Mouse (Mus musculus) liver, adult 2 months (tissue): ENCODE data around the gene Cic. TPM values are rescaled to one million over a fixed set of nuclear protein-coding genes. Genes with fewer than 3 reads are reported as not detected.
A peak's percentile ranks its signal among the peaks of the same experiment; 100 is the strongest.
"Not testable (repeated sequence)": the region's sequence is repeated elsewhere in the genome, so short reads cannot be mapped to it uniquely, and the experiment has no call there.

ENCODE experiments used
- DNase-seq: peaks from one replicate; pipeline ENCODE4 v3.0.0-alpha.2; 2011; ENCODE audit warnings: low read depth, low spot score; ENCODE audit errors: extremely low read depth
- H3K27ac ChIP-seq: fragments of 200-500 bp; replicated peaks from 2 replicates; pipeline ENCODE4 v1.5.1; 2012; ENCODE audit warnings: low read depth, mild to moderate bottlenecking, control low read depth, inconsistent platforms, low read length; ENCODE audit not compliant: insufficient read depth
- H3K27me3 ChIP-seq: fragments of 200-500 bp; 2 replicates; pipeline ENCODE4 v1.6.1; 2012; ENCODE audit warnings: mild to moderate bottlenecking, moderate library complexity, low read length, inconsistent platforms; ENCODE audit not compliant: control insufficient read depth, insufficient read depth
- H3K36me3 ChIP-seq: fragments of 200-500 bp; 2 replicates; pipeline ENCODE4 v1.6.1; 2012; ENCODE audit warnings: low read length, inconsistent platforms; ENCODE audit not compliant: control insufficient read depth, insufficient read depth
- H3K4me1 ChIP-seq: fragments of 200-500 bp; 2 replicates; pipeline ENCODE4 v1.6.1; 2011; ENCODE audit warnings: low read length; ENCODE audit not compliant: control insufficient read depth, insufficient read depth
- H3K4me3 ChIP-seq: fragments of 200-500 bp; 2 replicates; pipeline ENCODE4 v1.5.1; 2011; ENCODE audit warnings: low read depth, mild to moderate bottlenecking, control low read depth, low read length, moderate library complexity; ENCODE audit not compliant: insufficient read depth
- H3K79me2 ChIP-seq: fragments of 200-500 bp; 2 replicates; pipeline ENCODE4 v1.6.1; 2012; ENCODE audit warnings: inconsistent platforms, mild to moderate bottlenecking, low read length, moderate library complexity; ENCODE audit not compliant: control insufficient read depth, insufficient read depth
- H3K9ac ChIP-seq: fragments of 200-500 bp; 2 replicates; pipeline ENCODE4 v1.6.1; 2012; ENCODE audit warnings: low read depth, mild to moderate bottlenecking, control low read depth, inconsistent platforms, low read length
- CTCF ChIP-seq: fragments of 200-500 bp; IDR thresholded peaks from 2 replicates; pipeline ENCODE4 v1.5.1; 2011; ENCODE audit warnings: low read depth, low read length, control low read depth
- POLR2A ChIP-seq: fragments of 200-500 bp; IDR thresholded peaks from 2 replicates; pipeline ENCODE4 v1.6.1; 2011; ENCODE audit warnings: low read length, control low read depth; ENCODE audit not compliant: insufficient read depth; ENCODE audit errors: extremely low read depth
- WGBS: fragments of 180-500 bp; shearing (Covaris S2); methylation state at CpG from one replicate; pipeline ENCODE4 v1.1.7; 2018; 5-methylcytosine and 5-hydroxymethylcytosine counted together
- polyA plus RNA-seq: library from polyadenylated mRNA; depleted of rRNA; stranded (reverse); fragments of >200 nt; gene quantifications from 2 replicates; pipeline ENCODE4 v1.2.3, GENCODE M21; 2012
- total RNA-seq: library from RNA; depleted of rRNA; stranded (reverse); fragments of >200 nt; gene quantifications from 2 replicates; pipeline ENCODE4 v1.2.3, GENCODE M21; 2014

Cic gene
- total and polyA plus RNA-seq, 2 experiments = 5.3 to 23.3 TPM

DNA sequence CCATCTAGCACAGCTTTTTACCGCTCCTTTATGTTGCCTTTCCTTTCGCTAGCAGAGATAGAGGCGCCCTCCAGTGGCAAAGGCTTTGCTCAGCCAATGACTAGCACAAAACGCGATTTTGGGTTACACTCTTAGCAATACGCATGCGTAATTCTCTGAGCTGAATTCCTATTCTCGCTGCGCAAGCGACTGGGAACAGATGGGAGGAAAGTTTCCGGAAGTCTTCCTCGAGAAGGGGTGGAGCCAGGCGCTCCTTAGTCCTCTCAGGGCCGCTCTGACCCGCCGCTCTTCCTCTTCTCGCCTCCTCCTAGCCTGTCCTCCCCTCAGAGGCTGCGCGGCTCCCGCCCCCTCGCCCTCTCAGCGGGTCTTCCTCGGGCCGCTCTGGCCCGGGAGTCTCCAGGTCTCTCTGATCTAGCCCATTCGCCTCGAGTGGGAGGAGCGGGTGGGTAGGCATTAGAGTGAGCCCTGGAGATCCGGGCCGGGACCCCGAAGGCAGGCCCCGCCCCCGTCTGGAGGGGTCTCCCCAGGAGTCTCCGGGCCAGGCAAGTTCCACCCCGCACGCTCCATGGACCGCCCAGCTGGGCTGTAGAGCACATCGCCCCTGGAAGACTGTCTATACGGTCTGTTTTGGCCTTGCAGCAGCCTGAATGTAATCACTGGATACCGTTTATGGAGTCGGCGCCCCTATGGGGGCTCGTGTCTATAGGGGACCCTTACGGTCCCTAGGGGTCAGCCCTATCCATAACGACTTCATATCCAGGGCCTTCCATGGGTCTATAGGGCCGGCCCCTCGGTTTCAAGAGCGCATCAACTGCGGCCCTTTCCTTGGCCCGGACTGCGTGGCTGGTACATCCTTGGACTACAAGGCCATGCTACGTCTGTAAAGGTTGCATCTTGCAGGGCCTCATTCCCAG, 49.3 kb downstream of the Cic start, which contains the start of gene Megf8:
Gene Megf8, plus strand, starts transcription at position 633 of the 914 bp plus-strand sequence.
- TF ChIP-seq POLR2A (0 out of 2 replicates have a peak, but pooled peaks have one; percentile 16), CTCF (peak; percentile 74)
- Histone ChIP-seq H3K9ac (peak within 1 kb of the TSS; percentile 76), H3K36me3 (no peaks in the 10 kb centered on the region), H3K4me1 (no peaks in the 10 kb centered on the region), H3K4me3 (peak within 1 kb of the TSS; percentile 76), H3K27me3 (peaks cover 19% of the 10 kb centered on the region), H3K27ac (no peak within 1 kb of the TSS), H3K79me2 (no peaks in the 10 kb centered on the region)
- 7% methylated on average over 52 of the region's 52 CpGs for WGBS
- peak; percentile 95 for DNase-seq

DNA sequence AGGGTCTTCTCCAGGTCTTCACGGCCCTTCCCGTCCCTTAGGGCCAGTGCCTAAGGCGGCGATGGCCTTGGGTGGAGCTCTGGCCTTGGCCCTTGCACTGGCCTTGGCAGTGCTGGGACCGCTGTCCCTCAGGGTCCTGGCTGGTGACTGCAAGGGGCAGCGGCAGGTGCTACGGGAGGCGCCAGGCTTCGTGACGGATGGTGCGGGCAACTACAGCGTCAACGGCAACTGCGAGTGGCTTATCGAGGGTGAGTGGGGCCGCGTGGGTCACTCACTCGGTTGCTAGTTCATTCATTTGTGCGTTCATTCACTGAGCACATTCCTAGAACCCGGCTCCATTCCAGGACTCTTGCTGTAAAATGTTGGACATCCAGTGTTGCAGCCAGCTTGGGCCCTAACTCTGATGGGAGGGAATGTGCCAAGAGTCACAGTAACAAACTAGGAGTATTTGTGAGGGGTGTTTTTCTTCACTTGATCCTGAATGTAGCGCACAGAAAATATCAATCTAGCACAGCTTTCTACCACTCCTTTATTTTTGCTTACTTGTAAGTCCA, 50.0 kb downstream of the Cic start:
- Histone ChIP-seq H3K9ac (peak overlapping the region; percentile 76), H3K4me1 (no peaks in the 10 kb centered on the region), H3K79me2 (no peaks in the 10 kb centered on the region), H3K27me3 (peaks cover 19% of the 10 kb centered on the region), H3K27ac (no peak overlapping the region), H3K36me3 (no peaks in the 10 kb centered on the region), H3K4me3 (peak overlapping the region; percentile 76)
- DNase-seq = no peak
- no peak for TF ChIP-seq CTCF
- no peak for TF ChIP-seq POLR2A
- WGBS = 56% methylated on average over 21 of the region's 21 CpGs

DNA sequence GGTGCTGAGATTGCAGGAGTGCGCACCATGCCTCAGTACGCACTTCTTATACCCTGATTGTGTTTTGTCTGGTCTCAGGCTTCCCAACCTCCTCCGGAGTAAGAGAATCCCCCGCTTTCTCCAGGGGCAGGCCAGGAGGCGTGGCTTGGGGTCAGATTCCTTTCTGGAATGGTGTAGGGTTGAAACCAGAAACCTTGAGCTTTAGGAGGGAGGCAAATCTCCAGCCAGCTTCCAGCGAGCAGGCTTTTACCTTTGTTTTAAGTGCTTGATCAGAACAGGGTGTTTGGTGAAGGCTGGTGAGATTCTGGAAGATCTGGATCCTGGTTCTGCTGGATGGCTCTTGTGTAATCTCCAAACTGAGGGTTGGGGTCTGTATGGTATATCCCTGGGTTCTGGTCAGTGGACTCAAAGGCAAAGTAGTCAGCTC, 54.6 kb downstream of the Cic start:
- TF ChIP-seq CTCF (no peak), POLR2A (no peak)

DNA sequence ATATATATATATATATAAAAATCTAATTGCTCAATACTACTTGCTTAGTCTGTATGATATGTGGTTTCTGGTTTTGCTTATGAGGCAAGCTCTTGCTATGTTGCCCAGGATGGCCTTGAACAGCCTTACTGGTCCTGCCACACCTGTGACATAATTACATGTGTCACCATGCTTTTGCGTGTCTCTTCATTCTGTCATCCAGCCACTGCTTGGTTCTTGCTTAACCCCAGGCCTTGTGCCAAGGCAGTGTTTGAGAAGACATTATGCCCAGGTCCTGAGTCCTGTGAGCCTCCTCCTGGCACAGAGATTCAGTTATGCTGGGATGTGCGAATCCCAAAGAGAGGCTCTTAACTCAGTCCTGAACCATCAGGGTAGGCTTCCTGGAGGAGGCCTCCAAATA, 55.7 kb downstream of the Cic start:
- no peaks in the 10 kb centered on the region for H3K36me3 ChIP-seq
- no peak overlapping the region for H3K27ac ChIP-seq
- no peaks in the 10 kb centered on the region for H3K4me1 ChIP-seq
- no peak for TF ChIP-seq CTCF
- no peak for TF ChIP-seq POLR2A
- 33% methylated on average over 2 of the region's 2 CpGs for WGBS
- H3K9ac ChIP-seq = no peak overlapping the region
- no peaks in the 10 kb centered on the region for H3K27me3 ChIP-seq
- H3K4me3 ChIP-seq = no peak overlapping the region
- peak; percentile 51 for DNase-seq
- no peaks in the 10 kb centered on the region; the same call in 1 of the 2 replicates for H3K79me2 ChIP-seq

More for the DNA sequence above, 54.6 kb downstream of the Cic start:
- no peak overlapping the region for H3K4me3 ChIP-seq
- DNase-seq = no peak
- no peaks in the 10 kb centered on the region for H3K36me3 ChIP-seq
- H3K79me2 ChIP-seq = no peaks in the 10 kb centered on the region; the same call in 1 of the 2 replicates
- WGBS = 66% methylated on average over 6 of the region's 6 CpGs
- H3K9ac ChIP-seq = no peak overlapping the region
- H3K4me1 ChIP-seq = no peaks in the 10 kb centered on the region
- H3K27ac ChIP-seq = no peak overlapping the region
- H3K27me3 ChIP-seq = no peaks in the 10 kb centered on the region

DNA sequence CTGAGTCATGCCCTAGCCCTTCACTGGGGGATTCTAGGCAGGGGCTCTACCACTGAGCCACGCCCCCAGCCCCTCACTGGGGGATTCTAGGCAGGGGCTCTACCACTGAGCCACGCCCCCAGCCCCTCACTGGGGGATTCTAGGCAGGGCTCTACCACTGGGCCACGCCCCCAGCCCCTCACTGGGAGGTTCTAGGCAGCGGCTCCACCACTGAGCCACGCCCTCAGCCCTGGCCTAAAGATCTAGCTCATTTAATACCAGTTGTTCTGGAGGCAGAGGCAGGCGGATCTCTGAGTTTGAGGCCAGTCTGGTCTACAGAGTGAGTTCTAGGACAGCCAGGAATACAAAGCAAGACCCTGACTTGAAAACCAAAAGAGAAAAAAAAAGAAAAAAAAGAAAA, 57.9 kb downstream of the Cic start:
- DNase-seq, H3K27me3 ChIP-seq, H3K4me1 ChIP-seq, H3K27ac ChIP-seq, H3K9ac ChIP-seq, H3K36me3 ChIP-seq, H3K4me3 ChIP-seq, H3K79me2 ChIP-seq: not testable (repeated sequence)
- WGBS = 87% methylated on average over 6 of the region's 6 CpGs

DNA sequence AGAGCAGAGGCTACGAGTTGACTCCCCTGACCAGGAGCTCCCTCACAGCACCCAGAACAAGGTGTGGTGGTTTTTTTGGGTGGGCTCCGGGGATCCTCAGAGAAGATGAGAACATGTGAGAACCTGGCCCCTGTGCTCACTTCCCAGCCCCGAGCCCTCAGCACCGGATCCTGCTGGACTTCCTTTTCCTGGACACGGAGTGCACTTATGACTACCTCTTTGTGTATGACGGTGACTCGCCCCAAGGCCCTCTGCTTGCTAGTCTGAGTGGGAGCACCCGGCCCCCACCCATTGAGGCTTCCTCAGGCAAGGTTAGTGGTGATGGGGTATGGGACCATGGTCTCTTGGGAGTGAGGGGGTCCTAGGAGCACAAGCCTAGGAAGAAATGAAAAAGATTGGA, 58.7 kb downstream of the Cic start:
- TF ChIP-seq POLR2A (no peak), CTCF (no peak)
- H3K9ac ChIP-seq = no peak overlapping the region
- no peaks in the 10 kb centered on the region for H3K36me3 ChIP-seq
- no peak overlapping the region for H3K27ac ChIP-seq
- no peak overlapping the region for H3K4me3 ChIP-seq
- no peaks in the 10 kb centered on the region; the same call in 1 of the 2 replicates for H3K79me2 ChIP-seq
- no peaks in the 10 kb centered on the region for H3K27me3 ChIP-seq
- no peaks in the 10 kb centered on the region for H3K4me1 ChIP-seq
- WGBS = 79% methylated on average over 8 of the region's 8 CpGs
- DNase-seq = no peak
